Mouse (Mus musculus) midbrain, postnatal 0 days (tissue): ENCODE measurements around the gene Nanos3. TPM values are rescaled to one million over a fixed set of nuclear protein-coding genes. Genes with fewer than 3 reads are reported as not detected.
A peak's percentile ranks its signal among the peaks of the same experiment; 100 is the strongest.

ENCODE experiments used
- ATAC-seq: fragments of 200-750 bp; cut with Nextera tagmentation; 2 replicates; pipeline ENCODE4 v1.8.0; 2017; ENCODE audit warnings: moderate number of reproducible peaks, mild to moderate bottlenecking, moderate TSS enrichment, moderate library complexity; ENCODE audit not compliant: low FRiP score
- DNase-seq: peaks from one replicate; pipeline ENCODE4 v3.0.0-alpha.2; 2015; ENCODE audit warnings: low spot score
- H3K27ac ChIP-seq: fragments of 300-500 bp; sonication (generic); 2 replicates; pipeline ENCODE4 v1.5.1; 2014; ENCODE audit warnings: low read depth, mild to moderate bottlenecking, low read length, mixed read lengths
- H3K27me3 ChIP-seq: fragments of 300-500 bp; sonication (generic); 2 replicates; pipeline ENCODE4 v1.6.1; 2014; ENCODE audit warnings: low read length, control low read depth, mixed read lengths; ENCODE audit not compliant: insufficient read depth
- H3K36me3 ChIP-seq: fragments of 300-500 bp; sonication (generic); 2 replicates; pipeline ENCODE4 v1.6.1; 2014; ENCODE audit warnings: low read length, control low read depth, mixed read lengths; ENCODE audit not compliant: insufficient read depth
- H3K4me1 ChIP-seq: fragments of 300-500 bp; sonication (generic); 2 replicates; pipeline ENCODE4 v1.6.1; 2014; ENCODE audit warnings: mild to moderate bottlenecking, control low read depth, antibody characterized with exemption, low read length, mixed read lengths; ENCODE audit not compliant: insufficient read depth
- H3K4me2 ChIP-seq: fragments of 300-500 bp; sonication (generic); 2 replicates; pipeline ENCODE4 v1.6.1; 2014; ENCODE audit warnings: low read depth, mild to moderate bottlenecking, low read length, mixed read lengths; ENCODE audit not compliant: poor library complexity, severe bottlenecking
- H3K4me3 ChIP-seq: fragments of 300-500 bp; sonication (generic); 2 replicates; pipeline ENCODE4 v1.5.1; 2014; ENCODE audit warnings: low read depth, mild to moderate bottlenecking, low read length, moderate library complexity
- H3K9ac ChIP-seq: fragments of 300-500 bp; sonication (generic); replicated peaks from 2 replicates; pipeline ENCODE4 v1.6.1; 2014; ENCODE audit warnings: mild to moderate bottlenecking, low read length, moderate library complexity, mixed read lengths; ENCODE audit not compliant: poor library complexity, severe bottlenecking
- H3K9me3 ChIP-seq: fragments of 300-500 bp; sonication (generic); 2 replicates; pipeline ENCODE4 v1.6.1; 2016; ENCODE audit warnings: low read length, control low read depth
- CTCF ChIP-seq: IDR thresholded peaks from 2 replicates; pipeline ENCODE4 v1.5.1; 2016; ENCODE audit warnings: antibody characterized with exemption, mild to moderate bottlenecking
- WGBS: fragments of 180-500 bp; shearing (Covaris S2); extraction: QIAGEN DNeasy Blood & Tissue Kit; methylation state at CpG from one replicate; pipeline ENCODE4 v1.1.7; 2014; 5-methylcytosine and 5-hydroxymethylcytosine counted together
- polyA plus RNA-seq: library from polyadenylated mRNA; unstranded; fragments of >200 nt; fragmentation: Nextera tagmentation; extraction: Ambion mirVana; gene quantifications from 2 replicates; pipeline ENCODE4 v1.2.1, GENCODE M21; 2015
- total RNA-seq: library from RNA; depleted of rRNA; stranded (reverse); fragments of >200 nt; gene quantifications from 2 replicates; pipeline ENCODE4 v1.2.3, GENCODE M21; 2014

Nanos3 gene
- total and polyA plus RNA-seq, 2 experiments from 2014 or later, result 0.27 to 15.3 TPM

DNA sequence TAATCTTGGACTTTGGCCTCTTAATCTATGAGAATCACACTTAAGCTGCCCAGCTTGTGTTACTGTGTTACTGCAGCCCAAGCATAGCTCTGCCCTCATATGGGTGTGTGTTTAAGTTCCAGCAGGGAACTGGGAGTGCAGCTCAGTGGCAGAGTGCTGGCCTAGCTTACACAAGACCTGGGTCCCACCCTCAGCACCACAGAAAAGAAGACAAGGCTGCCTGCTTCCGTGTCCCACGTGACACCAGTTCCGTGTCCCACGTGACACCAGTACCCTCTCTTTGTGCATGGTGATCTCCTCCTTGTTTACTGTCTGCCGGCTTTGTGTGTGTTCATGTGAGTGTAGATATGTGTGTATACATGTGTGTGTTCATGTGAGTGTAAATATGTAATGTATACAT, 33.1 kb upstream of the Nanos3 start:
- H3K27ac ChIP-seq, result no peak overlapping the region
- H3K4me3 ChIP-seq, result no peak overlapping the region
- peaks cover 76% of the 10 kb centered on the region for H3K36me3 ChIP-seq
- H3K9me3 ChIP-seq, result no peaks in the 10 kb centered on the region
- DNase-seq (no peak), ATAC-seq (no peak)
- H3K27me3 ChIP-seq, result no peaks in the 10 kb centered on the region
- TF ChIP-seq CTCF, result no peak
- H3K4me2 ChIP-seq, result no peak overlapping the region
- no peaks in the 10 kb centered on the region for H3K4me1 ChIP-seq
- 89% methylated on average over 5 of the region's 5 CpGs for WGBS
- no peak overlapping the region for H3K9ac ChIP-seq

DNA sequence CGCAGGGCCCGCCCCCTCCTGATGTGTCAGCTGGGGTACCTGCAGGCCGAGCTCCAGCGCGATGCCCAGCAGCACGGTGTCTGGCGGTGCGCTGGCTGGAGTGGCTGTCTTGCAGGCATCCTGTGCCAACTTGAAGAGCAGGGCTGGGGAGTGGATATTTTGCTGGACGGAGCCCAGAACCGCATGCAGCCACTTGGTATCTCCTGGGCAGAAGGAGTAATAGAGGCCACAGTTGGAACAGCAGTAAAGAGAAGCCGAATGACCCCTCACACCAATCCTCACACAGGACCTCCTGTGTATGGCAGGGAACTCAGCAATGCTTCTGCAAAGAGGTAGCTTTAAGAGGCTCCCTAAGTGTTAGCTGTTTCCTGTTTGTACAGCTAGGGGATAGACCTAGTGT, 32.2 kb upstream of the Nanos3 start:
- Histone ChIP-seq H3K27ac (no peak overlapping the region), H3K4me1 (no peaks in the 10 kb centered on the region), H3K36me3 (peaks cover 72% of the 10 kb centered on the region), H3K9me3 (no peaks in the 10 kb centered on the region), H3K4me2 (no peak overlapping the region), H3K9ac (no peak overlapping the region), H3K27me3 (no peaks in the 10 kb centered on the region), H3K4me3 (no peak overlapping the region)
- no peak for DNase-seq
- WGBS, result 93% methylated on average over 11 of the region's 11 CpGs
- ATAC-seq, result no peak
- no peak for TF ChIP-seq CTCF

GRCm38 (mm10) chr8:84213277-84213676, 28.3 kb upstream of the Nanos3 start:
- no peak overlapping the region for H3K4me3 ChIP-seq
- no peaks in the 10 kb centered on the region for H3K9me3 ChIP-seq
- no peaks in the 10 kb centered on the region for H3K27me3 ChIP-seq
- TF ChIP-seq CTCF, result no peak
- H3K9ac ChIP-seq, result no peak overlapping the region
- H3K36me3 ChIP-seq, result peaks cover 61% of the 10 kb centered on the region
- WGBS, result 91% methylated on average over 4 of the region's 4 CpGs
- ATAC-seq, result no peak
- H3K4me2 ChIP-seq, result no peak overlapping the region
- DNase-seq, result no peak
- H3K4me1 ChIP-seq, result no peaks in the 10 kb centered on the region
- H3K27ac ChIP-seq, result no peak overlapping the region

DNA sequence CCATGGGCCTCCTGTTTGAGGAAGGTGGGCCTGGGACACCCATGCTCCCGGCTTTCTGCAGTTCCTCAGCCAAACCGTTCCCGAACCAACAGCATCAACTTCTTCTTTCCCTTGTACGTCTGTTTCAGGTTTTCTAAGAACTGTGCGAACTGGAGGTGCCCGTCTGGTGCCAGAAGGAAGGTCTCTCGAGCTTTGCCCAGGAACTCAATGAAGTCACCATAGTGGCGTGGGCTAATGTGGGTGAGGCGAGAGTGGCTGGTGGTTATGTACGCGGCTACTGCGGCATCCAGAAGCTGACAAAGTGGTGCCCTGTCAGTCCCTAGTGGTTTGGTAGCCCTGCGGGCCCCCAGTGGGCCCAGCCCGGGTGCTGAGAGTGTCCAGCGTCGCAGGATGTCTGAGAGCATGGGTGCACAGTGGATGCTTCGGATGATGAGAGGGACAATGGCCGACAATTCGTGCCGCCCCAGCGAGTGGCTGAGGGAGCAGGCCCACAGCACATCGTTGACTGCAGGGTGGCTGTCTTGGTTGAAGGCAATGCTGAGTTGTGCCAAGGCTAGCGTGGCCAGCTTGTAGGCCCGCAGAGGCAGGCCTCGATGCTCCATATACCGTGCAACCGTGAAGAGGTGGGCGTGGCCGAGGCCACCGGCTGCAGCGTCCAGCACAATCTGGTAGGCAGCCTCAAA, 27.0 kb upstream of the Nanos3 start:
- Histone ChIP-seq H3K27ac (no peak overlapping the region), H3K4me2 (no peak overlapping the region), H3K27me3 (no peaks in the 10 kb centered on the region), H3K36me3 (peaks cover 49% of the 10 kb centered on the region), H3K9me3 (no peaks in the 10 kb centered on the region), H3K4me3 (no peak overlapping the region), H3K9ac (no peak overlapping the region), H3K4me1 (no peaks in the 10 kb centered on the region)
- no peak for DNase-seq
- 92% methylated on average over 31 of the region's 31 CpGs for WGBS
- no peak for ATAC-seq
- TF ChIP-seq CTCF, result no peak

DNA sequence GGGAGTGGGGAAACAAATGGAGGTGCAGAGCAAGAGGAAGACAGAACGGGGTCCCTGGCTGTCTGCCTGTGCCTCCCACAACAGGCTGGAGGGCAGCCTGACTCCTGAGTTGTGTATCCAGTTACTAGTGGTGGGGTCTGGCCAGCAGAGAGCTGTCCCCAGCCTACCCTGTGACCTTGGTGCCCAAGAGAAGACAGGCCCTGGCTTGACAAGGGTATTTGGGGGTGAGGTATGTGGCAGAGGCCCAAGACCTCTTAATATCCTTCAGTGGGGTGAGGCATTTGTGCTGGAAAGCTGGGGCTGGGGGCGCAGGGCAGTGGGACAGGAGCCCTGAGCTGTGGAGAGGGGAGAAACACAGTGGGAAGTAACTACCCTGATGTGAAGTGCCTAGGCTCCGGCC, 26.2 kb upstream of the Nanos3 start:
- no peaks in the 10 kb centered on the region for H3K27me3 ChIP-seq
- no peak for ATAC-seq
- no peak overlapping the region for H3K4me3 ChIP-seq
- DNase-seq, result no peak
- H3K4me2 ChIP-seq, result no peak overlapping the region
- 96% methylated on average over 3 of the region's 3 CpGs for WGBS
- no peak for TF ChIP-seq CTCF
- no peaks in the 10 kb centered on the region for H3K4me1 ChIP-seq
- no peak overlapping the region for H3K9ac ChIP-seq
- no peaks in the 10 kb centered on the region for H3K9me3 ChIP-seq
- peaks cover 41% of the 10 kb centered on the region for H3K36me3 ChIP-seq
- no peak overlapping the region for H3K27ac ChIP-seq

GRCm38 (mm10) chr8:84210167-84210791, 25.3 kb upstream of the Nanos3 start:
- peaks cover 32% of the 10 kb centered on the region for H3K36me3 ChIP-seq
- H3K4me1 ChIP-seq, result no peaks in the 10 kb centered on the region
- no peak overlapping the region for H3K27ac ChIP-seq
- peak; percentile 93 for TF ChIP-seq CTCF
- ATAC-seq (peak; percentile 28; the same call in 1 of the 2 replicates), DNase-seq (peak; percentile 83)
- H3K4me3 ChIP-seq, result no peak overlapping the region
- 57% methylated on average over 34 of the region's 34 CpGs for WGBS
- H3K27me3 ChIP-seq, result no peaks in the 10 kb centered on the region
- H3K4me2 ChIP-seq, result peak overlapping the region; percentile 12; the same call in 1 of the 2 replicates
- no peaks in the 10 kb centered on the region for H3K9me3 ChIP-seq
- no peak overlapping the region for H3K9ac ChIP-seq
